Mouse (Mus musculus): Measurements from ENCODE around the gene Hap1.
"Not testable (repeated sequence)": the region's sequence is repeated elsewhere in the genome, so short reads cannot be mapped to it uniquely, and the experiment has no call there.

Gene Hap1

GRCm38 (mm10) chr11:100318529-100319451 lies 37.1 kb downstream of the Hap1 start:
- no peak for DNase-seq (ENCODE audit: low spot score in 2 of 2)

DNA sequence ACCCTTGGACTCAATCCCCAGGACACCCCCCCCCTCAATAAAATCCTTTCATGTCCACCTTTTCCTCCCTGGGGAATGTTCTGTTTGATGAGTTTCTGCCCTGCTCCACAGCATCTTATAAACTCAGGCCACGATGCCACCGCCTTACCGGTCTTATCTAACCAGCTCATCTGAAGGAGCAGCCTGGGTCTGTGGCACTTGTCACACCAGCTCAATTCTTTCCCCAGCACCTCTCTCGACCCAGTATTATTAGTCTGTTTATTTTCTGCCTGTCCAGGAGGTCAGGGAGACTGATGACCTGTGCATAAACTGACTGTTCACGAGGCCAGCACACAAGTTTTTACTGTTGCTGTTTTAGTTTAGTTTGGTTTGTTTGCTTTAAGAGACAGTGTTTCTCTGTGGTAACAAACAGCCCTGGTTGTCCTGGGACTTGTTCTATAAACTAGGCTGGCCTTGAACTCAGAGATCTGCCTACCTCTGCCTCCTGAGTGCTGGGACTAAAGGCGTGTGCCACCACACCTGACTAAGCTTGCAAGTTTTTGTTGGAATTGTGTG lies 38.0 kb downstream of the Hap1 start:
- no peak for DNase-seq (ENCODE audit: low spot score in 2 of 2)

DNA sequence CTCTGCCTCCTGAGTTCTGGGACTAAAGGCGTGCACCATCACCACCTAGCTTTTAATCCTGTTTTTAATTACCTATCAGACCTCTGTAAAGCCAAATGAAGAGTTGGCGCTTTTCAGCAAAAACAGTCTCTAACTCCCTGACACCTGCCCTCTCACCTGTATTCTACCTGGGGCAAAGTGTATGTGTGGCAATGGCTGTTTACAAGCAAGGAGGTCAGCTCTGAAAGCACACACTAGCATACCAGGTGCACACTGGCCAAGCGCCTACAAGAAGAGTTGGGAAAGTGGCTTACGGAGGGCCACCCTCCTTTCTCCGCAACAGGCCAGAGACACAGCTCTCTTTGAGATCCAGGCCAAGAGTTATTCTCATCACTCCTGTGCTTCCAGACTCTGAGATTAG lies 40.5 kb downstream of the Hap1 start:
- no peak for DNase-seq (ENCODE audit: low spot score in 2 of 2)

- DNase-seq (ENCODE audit: low spot score in 2 of 2): no peak
Observed at GRCm38 (mm10) chr11:100313424-100313823, 42.5 kb downstream of the Hap1 start.

- peak; percentile 43 to 69 for DNase-seq (ENCODE audit: low spot score in 2 of 2)
Observed at GRCm38 (mm10) chr11:100312096-100312679, 43.7 kb downstream of the Hap1 start.

- DNase-seq (ENCODE audit: low spot score in 2 of 2): no peak
Observed at GRCm38 (mm10) chr11:100311656-100312055, 44.3 kb downstream of the Hap1 start.

DNA sequence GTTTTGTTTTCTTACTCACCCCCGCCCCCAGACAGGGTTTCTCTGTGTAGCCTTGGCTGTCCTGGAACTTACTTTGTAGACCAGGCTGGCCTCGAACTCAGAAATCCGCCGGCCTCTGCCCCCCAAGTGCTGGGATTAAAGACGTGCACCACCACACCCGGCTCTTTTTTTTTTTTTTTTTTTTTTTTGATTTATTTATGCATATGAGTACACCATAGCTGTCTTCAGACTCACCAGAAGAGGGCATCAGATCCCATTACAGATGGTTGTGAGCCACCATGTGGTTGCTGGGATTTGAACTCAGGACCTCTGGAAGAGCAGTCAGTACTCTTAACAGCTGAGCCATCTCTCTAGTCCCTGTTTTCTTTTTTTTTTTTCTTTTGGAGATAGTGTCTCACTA lies 47.3 kb downstream of the Hap1 start:
- DNase-seq (ENCODE audit: low spot score in 2 of 2): not testable (repeated sequence)

GRCm38 (mm10) chr11:100307900-100308299 lies 48.0 kb downstream of the Hap1 start:
- DNase-seq (ENCODE audit: low spot score in 2 of 2): no peak

GRCm38 (mm10) chr11:100301292-100301691 lies 54.6 kb downstream of the Hap1 start:
- no peak for DNase-seq (ENCODE audit: low spot score in 2 of 2)

DNA sequence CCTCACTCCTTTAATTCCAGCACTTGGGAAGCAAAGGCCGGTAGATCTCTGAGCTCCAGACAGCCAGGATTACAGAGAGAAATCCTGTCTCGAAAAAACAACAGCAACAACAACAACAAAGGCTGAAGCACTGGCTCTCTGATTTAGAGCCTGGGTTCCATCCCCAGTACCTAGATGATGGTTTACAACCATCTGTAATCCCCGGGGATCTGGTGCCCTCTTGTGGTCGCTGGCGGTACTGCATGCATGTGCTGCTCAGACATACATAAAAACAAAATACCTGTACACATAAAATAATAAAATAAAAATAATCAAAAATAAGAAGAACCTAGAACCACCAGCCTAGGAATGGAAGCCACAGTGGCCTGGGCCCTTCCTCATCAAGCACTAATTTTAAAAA lies 55.6 kb downstream of the Hap1 start:
- peak; percentile 53 to 62 for DNase-seq (ENCODE audit: low spot score in 2 of 2)

DNA sequence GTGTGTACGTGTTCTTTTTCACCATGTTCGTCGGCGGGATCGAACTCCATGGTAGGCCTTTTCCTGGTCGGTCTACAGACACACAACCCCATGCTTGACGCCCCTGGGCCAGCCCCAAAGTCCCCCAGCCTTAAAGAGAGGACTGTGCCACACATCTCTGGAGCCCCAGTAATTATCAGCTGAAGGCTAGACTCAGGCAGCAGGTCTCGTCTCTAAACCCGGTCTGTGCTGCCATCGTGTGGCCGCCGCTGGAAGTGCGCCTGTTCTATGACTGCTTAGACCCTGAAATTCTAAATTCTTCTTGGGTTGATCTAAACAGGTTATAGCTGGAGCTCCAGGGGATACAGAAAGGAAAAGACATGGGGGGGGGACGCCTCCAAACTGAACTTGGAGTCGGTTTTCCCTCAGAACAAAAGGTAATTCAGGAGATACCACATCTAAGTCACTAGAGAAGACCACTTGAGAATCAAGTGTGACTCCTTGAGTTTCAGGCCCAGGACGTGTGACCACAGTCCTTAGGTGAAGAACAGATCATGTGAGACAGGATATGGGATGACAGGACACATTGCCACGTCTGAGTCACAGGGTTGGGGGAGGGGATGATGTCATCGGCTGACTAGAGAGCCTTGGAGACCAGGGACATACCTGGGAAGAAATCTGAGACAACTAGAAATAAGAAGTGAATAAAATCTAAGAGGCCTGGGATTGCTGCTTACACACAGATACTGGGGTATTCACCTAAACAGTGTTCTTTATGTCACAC lies 57.5 kb downstream of the Hap1 start:
- peak; percentile 82 to 87 for DNase-seq (ENCODE audit: low spot score in 2 of 2)

- DNase-seq (ENCODE audit: low spot score in 2 of 2): no peak
Observed at GRCm38 (mm10) chr11:100297801-100298200, 58.1 kb downstream of the Hap1 start.

Data from frontal cortex, postnatal 36 days (tissue).